Mouse (Mus musculus): Measurements from ENCODE around the gene Dot1l.

DNA sequence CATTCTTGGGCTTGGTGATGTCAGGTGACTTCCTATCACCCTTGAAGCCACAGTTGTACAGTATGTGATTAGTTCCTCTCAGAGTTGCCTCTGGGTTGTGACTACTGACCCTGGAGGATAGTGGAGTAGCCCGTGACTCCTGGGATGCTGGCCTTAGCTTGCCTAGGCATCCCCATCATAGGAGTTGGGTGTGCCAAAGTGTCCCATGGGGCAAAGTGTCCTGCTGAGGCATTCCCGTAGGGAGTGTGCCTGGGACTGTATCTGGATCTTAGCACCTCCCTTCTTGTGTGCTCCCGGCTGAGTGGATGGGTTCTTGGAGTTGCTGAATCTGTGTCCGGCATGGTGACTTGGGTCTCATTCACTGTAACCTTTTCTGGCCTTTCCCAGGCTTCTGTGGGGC lies 20.0 kb downstream of the Dot1l start:
- no peak for TF ChIP-seq CTCF (IDR thresholded peaks at IDR 0.05; ENCODE audit: extremely low read depth, insufficient read depth, insufficient read length, insufficient replicate concordance)
- TF ChIP-seq POLR2A (IDR thresholded peaks at IDR 0.05; ENCODE audit: low read depth, low read length) = no peak

Measured in spleen, adult 2 months (tissue).